Mouse (Mus musculus) small intestine, adult 2 months (tissue): ENCODE measurements around the gene Pard3.

Source experiments
- CTCF ChIP-seq: fragments of 200-500 bp; IDR thresholded peaks from 2 replicates; pipeline ENCODE4 v1.5.1; 2012; ENCODE audit warnings: low read depth, mild to moderate bottlenecking, control low read depth, inconsistent platforms, low read length, moderate library complexity, mixed read lengths; ENCODE audit not compliant: insufficient replicate concordance, insufficient read length; ENCODE audit errors: extremely low read depth
- POLR2A ChIP-seq: fragments of 200-500 bp; IDR thresholded peaks from 2 replicates; pipeline ENCODE4 v1.6.1; 2012; ENCODE audit warnings: low read depth, mild to moderate bottlenecking, control low read depth, inconsistent platforms, low read length, moderate library complexity

DNA sequence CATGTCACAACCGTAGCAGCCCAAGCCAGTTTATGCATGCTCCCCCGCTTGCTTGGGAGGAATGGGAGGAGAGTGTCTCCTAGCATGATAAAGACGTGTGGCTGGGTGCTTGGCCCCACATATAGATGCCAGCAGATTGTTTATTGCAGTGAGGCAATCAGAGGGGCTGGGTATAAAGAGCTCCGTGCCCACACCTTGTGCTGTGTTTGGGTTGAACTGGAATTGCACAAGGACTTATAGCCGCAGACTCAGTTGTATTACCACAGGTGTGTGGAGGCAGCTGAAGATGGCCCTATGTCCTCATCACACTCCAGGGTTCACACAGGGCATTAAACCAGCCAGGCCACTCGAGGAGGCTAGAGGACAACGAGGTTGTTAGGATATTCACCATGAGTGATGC is 98.2 kb downstream of the Pard3 start:
- no peak for TF ChIP-seq POLR2A
- TF ChIP-seq CTCF: no peak
